Mouse (Mus musculus) spleen, adult 2 months (tissue): Measurements from ENCODE around the gene Galnt5. TPM values are rescaled to one million over a fixed set of nuclear protein-coding genes. Genes with fewer than 3 reads are reported as not detected.

Experiments
- DNase-seq, 2 experiments: peaks; one replicate each; pipeline versions ENCODE4 v3.0.0 to v3.0.0-alpha.2; 2012 to 2021; ENCODE audit warnings: low spot score in 2 of 2, low read depth in 1 of 2
- H3K27ac ChIP-seq: fragments of 200-500 bp; 2 replicates; pipeline ENCODE4 v1.5.1; 2012; ENCODE audit warnings: low read length, inconsistent platforms; ENCODE audit not compliant: insufficient read depth
- H3K27me3 ChIP-seq: fragments of 200-500 bp; 2 replicates; pipeline ENCODE4 v1.6.1; 2012; ENCODE audit warnings: mild to moderate bottlenecking, moderate library complexity, low read length, inconsistent platforms; ENCODE audit not compliant: control insufficient read depth, insufficient read depth
- H3K36me3 ChIP-seq: fragments of 200-500 bp; 2 replicates; pipeline ENCODE4 v1.6.1; 2012; ENCODE audit warnings: mild to moderate bottlenecking, low read length, inconsistent platforms; ENCODE audit not compliant: control insufficient read depth, insufficient read depth
- H3K4me1 ChIP-seq: fragments of 200-500 bp; 2 replicates; pipeline ENCODE4 v1.6.1; 2011; ENCODE audit warnings: inconsistent platforms; ENCODE audit not compliant: control insufficient read depth, insufficient read depth, insufficient read length
- H3K4me3 ChIP-seq: fragments of 200-500 bp; 2 replicates; pipeline ENCODE4 v1.5.1; 2011; ENCODE audit warnings: mild to moderate bottlenecking, inconsistent platforms; ENCODE audit not compliant: insufficient read depth, insufficient read length; ENCODE audit errors: extremely low read depth
- CTCF ChIP-seq: fragments of 200-500 bp; IDR thresholded peaks from 2 replicates; pipeline ENCODE4 v1.5.1; 2011; ENCODE audit warnings: mild to moderate bottlenecking, inconsistent platforms; ENCODE audit not compliant: insufficient read depth, insufficient read length, insufficient replicate concordance; ENCODE audit errors: extremely low read depth
- POLR2A ChIP-seq: fragments of 200-500 bp; IDR thresholded peaks from 2 replicates; pipeline ENCODE4 v1.6.1; 2011; ENCODE audit warnings: low read depth, low read length, inconsistent platforms
- WGBS: fragments of 180-500 bp; shearing (Covaris S2); methylation state at CpG from one replicate; pipeline ENCODE4 v1.1.7; 2018; 5-methylcytosine and 5-hydroxymethylcytosine counted together
- polyA plus RNA-seq: library from polyadenylated mRNA; depleted of rRNA; stranded (reverse); fragments of >200 nt; gene quantifications from 2 replicates; pipeline ENCODE4 v1.2.3, GENCODE M21; 2012; rRNA removed

The Galnt5 gene
- 0.02 TPM in 1 of 2 replicates, not detected in the other for polyA plus RNA-seq

DNA sequence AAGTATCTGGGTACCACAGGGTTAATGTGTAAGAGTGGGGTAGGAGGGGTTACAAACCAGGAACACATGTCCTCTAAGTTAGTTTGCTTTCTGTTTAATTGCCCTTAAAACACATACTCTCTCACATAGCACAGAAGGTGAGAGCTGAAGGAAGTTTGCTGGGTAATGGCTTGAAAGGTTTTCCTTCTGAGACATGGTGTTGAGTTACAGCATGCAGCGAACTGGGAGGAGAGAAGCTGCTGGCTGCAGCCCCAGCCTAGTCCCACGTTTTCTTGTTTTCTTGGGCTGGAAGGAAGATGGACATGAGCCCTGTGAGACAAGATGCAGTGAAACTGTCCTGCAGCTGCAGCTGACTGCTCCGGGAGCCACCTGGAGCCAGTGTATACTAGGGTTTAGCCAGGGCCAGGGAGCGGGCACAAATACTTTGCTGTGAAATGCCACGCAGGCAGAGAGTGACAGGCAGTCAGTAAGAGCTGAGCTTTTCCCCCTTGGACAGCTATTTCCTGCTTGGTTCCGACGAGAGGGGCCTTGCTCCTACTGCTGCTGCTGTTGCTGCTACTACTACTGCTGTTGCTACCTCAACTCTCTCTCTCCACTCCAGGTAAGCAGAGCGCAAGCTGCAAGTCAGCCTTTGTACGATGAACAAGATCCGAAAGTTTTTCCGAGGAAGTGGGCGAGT lies at the start of gene Galnt5:
Gene Galnt5 (plus strand): TSS at position 133 of the 679 bp plus-strand sequence.
- Histone ChIP-seq H3K27me3 (no peaks in the 10 kb centered on the region), H3K36me3 (no peaks in the 10 kb centered on the region), H3K4me1 (no peaks in the 10 kb centered on the region), H3K4me3 (no peak within 1 kb of the TSS), H3K27ac (no peak within 1 kb of the TSS)
- WGBS: 26% methylated on average over 12 of the region's 12 CpGs
- DNase-seq: no peak
- TF ChIP-seq POLR2A: no peak
- TF ChIP-seq CTCF: no peak

- Histone ChIP-seq H3K4me3 (no peak overlapping the region), H3K4me1 (no peaks in the 10 kb centered on the region), H3K27me3 (no peaks in the 10 kb centered on the region), H3K27ac (no peak overlapping the region), H3K36me3 (no peaks in the 10 kb centered on the region)
- TF ChIP-seq POLR2A (no peak), CTCF (no peak)
- WGBS: 74% methylated on average over 2 of the region's 2 CpGs
- DNase-seq: no peak
These were observed 46.1 kb upstream of the Galnt5 start for GRCm38 (mm10) chr2:57951620-57952019.

DNA sequence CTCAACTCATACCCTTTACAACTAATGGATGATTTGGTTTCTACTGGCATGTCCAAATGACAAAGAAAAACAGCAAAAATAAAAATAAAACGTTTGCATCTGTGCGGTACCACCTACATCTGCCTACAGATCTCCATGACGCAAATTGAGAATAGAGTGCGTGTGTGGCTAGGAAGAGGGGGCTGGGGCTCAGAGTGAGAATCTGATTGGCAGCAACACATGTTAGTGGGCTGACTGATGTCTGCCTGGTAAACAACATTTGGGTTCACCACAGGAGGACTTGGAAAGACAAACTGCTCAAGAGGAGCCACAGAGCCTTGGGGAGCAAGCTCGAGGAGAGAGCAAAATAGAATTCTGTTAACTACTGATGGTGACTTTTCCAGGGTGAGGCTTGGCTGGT lies 36.9 kb upstream of the Galnt5 start:
- TF ChIP-seq POLR2A: no peak
- no peak for TF ChIP-seq CTCF
- H3K27ac ChIP-seq: no peak overlapping the region
- DNase-seq: no peak
- H3K36me3 ChIP-seq: no peaks in the 10 kb centered on the region
- WGBS: 84% methylated on average over 5 of the region's 5 CpGs
- no peaks in the 10 kb centered on the region for H3K27me3 ChIP-seq
- H3K4me3 ChIP-seq: no peak overlapping the region
- no peaks in the 10 kb centered on the region for H3K4me1 ChIP-seq

- DNase-seq: no peak
- Histone ChIP-seq H3K27me3 (no peaks in the 10 kb centered on the region), H3K4me3 (no peak overlapping the region), H3K36me3 (no peaks in the 10 kb centered on the region), H3K27ac (no peak overlapping the region), H3K4me1 (no peaks in the 10 kb centered on the region)
- no peak for TF ChIP-seq POLR2A
- TF ChIP-seq CTCF: no peak
These were observed 15.4 kb upstream of the Galnt5 start for GRCm38 (mm10) chr2:57982248-57982647.

- no peak for DNase-seq
- no peak for TF ChIP-seq POLR2A
- TF ChIP-seq CTCF: no peak
- no peaks in the 10 kb centered on the region for H3K27me3 ChIP-seq
- WGBS: 91% methylated on average over 2 of the region's 2 CpGs
- H3K4me1 ChIP-seq: no peaks in the 10 kb centered on the region
- H3K36me3 ChIP-seq: no peaks in the 10 kb centered on the region
- H3K4me3 ChIP-seq: no peak overlapping the region
- H3K27ac ChIP-seq: no peak overlapping the region
These were observed 6.6 kb upstream of the Galnt5 start for GRCm38 (mm10) chr2:57991084-57991483.

- Histone ChIP-seq H3K27ac (no peak overlapping the region), H3K36me3 (no peaks in the 10 kb centered on the region), H3K4me3 (no peak overlapping the region), H3K4me1 (no peaks in the 10 kb centered on the region), H3K27me3 (no peaks in the 10 kb centered on the region)
- no peak for TF ChIP-seq CTCF
- 75% methylated on average over 3 of the region's 3 CpGs for WGBS
- no peak for DNase-seq
These were observed 3.8 kb downstream of the Galnt5 start for GRCm38 (mm10) chr2:58001497-58001896.

DNA sequence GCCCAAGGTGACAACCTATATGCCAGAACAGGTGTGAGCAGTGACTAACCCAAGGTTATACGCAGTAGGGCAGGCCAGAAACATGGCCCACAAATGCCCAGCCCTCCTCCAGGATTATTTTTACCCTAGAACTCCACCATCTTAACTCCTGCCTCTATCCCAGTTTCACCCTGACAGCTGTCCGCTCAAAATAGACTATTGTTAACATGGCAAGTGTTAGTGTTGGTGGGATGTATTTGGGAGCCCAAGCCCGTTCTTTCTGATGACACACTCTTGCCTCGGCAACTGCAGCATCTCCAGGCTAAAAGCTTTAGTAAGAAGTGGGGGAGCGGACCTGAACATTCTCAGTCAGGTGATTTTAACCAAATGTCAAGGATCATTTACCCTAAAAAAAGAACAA lies 9.4 kb downstream of the Galnt5 start:
- no peak overlapping the region for H3K27ac ChIP-seq
- DNase-seq: no peak
- 92% methylated on average over 5 of the region's 5 CpGs for whole genome bisulfite sequencing
- H3K36me3 ChIP-seq: no peaks in the 10 kb centered on the region
- TF ChIP-seq POLR2A: no peak
- no peak for TF ChIP-seq CTCF
- no peaks in the 10 kb centered on the region for H3K4me1 ChIP-seq
- H3K4me3 ChIP-seq: no peak overlapping the region
- no peaks in the 10 kb centered on the region for H3K27me3 ChIP-seq
